Mouse (Mus musculus) forebrain, embryonic 14.5 days (tissue): ENCODE data around the gene Acd. TPM values are rescaled to one million over a fixed set of nuclear protein-coding genes. Genes with fewer than 3 reads are reported as not detected.

Experiments used
- ATAC-seq: fragments of 200-750 bp; cut with Nextera tagmentation; 2 replicates; pipeline ENCODE4 v1.8.0; 2017; ENCODE audit warnings: mild to moderate bottlenecking, moderate library complexity
- DNase-seq: peaks from one replicate; pipeline ENCODE4 v3.0.0-alpha.2; 2015; ENCODE audit warnings: low spot score
- H3K27ac ChIP-seq: fragments of 300-500 bp; sonication (generic); 2 replicates; pipeline ENCODE4 v1.5.1; 2014; ENCODE audit warnings: low read depth, mild to moderate bottlenecking, control low read depth, low read length, moderate library complexity
- H3K27me3 ChIP-seq: fragments of 300-500 bp; sonication (generic); replicated peaks from 2 replicates; pipeline ENCODE4 v1.6.1; 2014; ENCODE audit warnings: low read length, control low read depth, mixed read lengths; ENCODE audit not compliant: control insufficient read depth, insufficient read depth
- H3K36me3 ChIP-seq: fragments of 300-500 bp; sonication (generic); 2 replicates; pipeline ENCODE4 v1.6.1; 2014; ENCODE audit warnings: low read length, control low read depth; ENCODE audit not compliant: control insufficient read depth, insufficient read depth
- H3K4me1 ChIP-seq: fragments of 300-500 bp; sonication (generic); 2 replicates; pipeline ENCODE4 v1.6.1; 2014; ENCODE audit warnings: antibody characterized with exemption, low read length, control low read depth; ENCODE audit not compliant: control insufficient read depth, insufficient read depth
- H3K4me2 ChIP-seq: fragments of 300-500 bp; sonication (generic); 2 replicates; pipeline ENCODE4 v1.6.1; 2014; ENCODE audit warnings: mild to moderate bottlenecking, control low read depth, low read length
- H3K4me3 ChIP-seq: fragments of 300-500 bp; sonication (generic); 2 replicates; pipeline ENCODE4 v1.5.1; 2014; ENCODE audit warnings: low read depth, low read length, control low read depth
- H3K9ac ChIP-seq: fragments of 300-500 bp; sonication (generic); 2 replicates; pipeline ENCODE4 v1.6.1; 2014; ENCODE audit warnings: mild to moderate bottlenecking, low read length, control low read depth, moderate library complexity
- H3K9me3 ChIP-seq: fragments of 300-500 bp; sonication (generic); replicated peaks from 2 replicates; pipeline ENCODE4 v1.6.1; 2016; ENCODE audit warnings: low read length, control low read depth, mixed read lengths; ENCODE audit not compliant: control insufficient read depth
- WGBS: fragments of 180-500 bp; shearing (Covaris S2); extraction: QIAGEN DNeasy Blood & Tissue Kit; methylation state at CpG from one replicate; pipeline ENCODE4 v1.1.7; 2014; 5-methylcytosine and 5-hydroxymethylcytosine counted together
- polyA plus RNA-seq: library from polyadenylated mRNA; unstranded; fragments of >200 nt; fragmentation: Nextera tagmentation; extraction: Ambion mirVana; gene quantifications from 2 replicates; pipeline ENCODE4 v1.2.1, GENCODE M21; 2014

The Acd gene
- polyA plus RNA-seq, 1 experiment from 2014 or later: 79.7 TPM

- peak overlapping the region; percentile 58 for H3K4me3 ChIP-seq
- H3K27ac ChIP-seq: no peak overlapping the region
- no peaks in the 10 kb centered on the region for H3K9me3 ChIP-seq
- WGBS: 85% methylated on average over 30 of the region's 30 CpGs
- H3K27me3 ChIP-seq: no peaks in the 10 kb centered on the region
- peak overlapping the region; percentile 85 for H3K4me2 ChIP-seq
- H3K36me3 ChIP-seq: peaks cover 37% of the 10 kb centered on the region
- ATAC-seq (no peak), DNase-seq (no peak)
- peak overlapping the region; percentile 77 for H3K9ac ChIP-seq
- peaks cover 13% of the 10 kb centered on the region for H3K4me1 ChIP-seq
Measured at GRCm38 (mm10) chr8:105695080-105695780, 5.7 kb downstream of the Acd start.

DNA sequence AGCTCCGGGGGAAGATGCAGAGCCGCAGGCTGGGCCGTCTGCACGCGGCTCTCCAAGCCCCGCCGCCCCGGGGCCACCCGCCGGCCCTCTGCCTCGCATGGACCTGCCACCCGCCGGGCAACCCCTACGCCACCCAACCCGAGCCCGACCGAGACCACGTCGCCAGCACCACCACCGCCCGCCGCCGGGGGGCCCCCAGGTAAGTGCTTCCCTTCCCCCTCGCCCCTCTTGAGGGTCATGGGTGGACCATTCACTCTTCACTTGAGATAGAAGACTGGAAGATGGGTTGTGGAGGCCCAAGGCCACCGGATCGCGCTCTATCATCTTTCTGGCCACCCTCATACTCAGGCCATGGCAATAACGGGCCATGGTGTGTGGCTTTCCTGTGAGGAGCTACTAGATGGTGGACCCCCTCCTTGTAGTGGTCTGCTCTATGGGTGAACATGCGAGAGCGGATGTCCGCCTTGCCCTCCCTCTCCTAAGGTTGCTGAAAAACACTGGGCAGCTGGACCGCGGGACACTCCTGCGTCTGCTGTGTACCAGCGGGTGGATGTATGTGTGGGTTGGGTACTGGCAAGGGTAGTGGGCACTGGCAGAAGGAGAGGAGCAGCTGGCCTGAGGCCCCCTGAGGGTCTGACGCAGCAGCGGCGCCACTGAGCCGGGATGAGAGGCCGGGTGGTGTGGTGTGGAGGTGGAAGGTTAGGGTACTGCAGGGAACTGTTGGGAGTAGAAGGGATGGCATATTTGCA is 6.7 kb downstream of the Acd start:
- Histone ChIP-seq H3K9me3 (no peaks in the 10 kb centered on the region), H3K27ac (peak overlapping the region; percentile 39; the same call in 1 of the 2 replicates), H3K27me3 (no peaks in the 10 kb centered on the region), H3K4me1 (peaks cover 7% of the 10 kb centered on the region; the same call in 1 of the 2 replicates), H3K36me3 (peaks cover 34% of the 10 kb centered on the region), H3K4me3 (peak overlapping the region; percentile 58), H3K9ac (peak overlapping the region; percentile 77), H3K4me2 (peak overlapping the region; percentile 85)
- ATAC-seq (peak; percentile 38), DNase-seq (peak; percentile 30)
- 9% methylated on average over 35 of the region's 40 CpGs for WGBS

DNA sequence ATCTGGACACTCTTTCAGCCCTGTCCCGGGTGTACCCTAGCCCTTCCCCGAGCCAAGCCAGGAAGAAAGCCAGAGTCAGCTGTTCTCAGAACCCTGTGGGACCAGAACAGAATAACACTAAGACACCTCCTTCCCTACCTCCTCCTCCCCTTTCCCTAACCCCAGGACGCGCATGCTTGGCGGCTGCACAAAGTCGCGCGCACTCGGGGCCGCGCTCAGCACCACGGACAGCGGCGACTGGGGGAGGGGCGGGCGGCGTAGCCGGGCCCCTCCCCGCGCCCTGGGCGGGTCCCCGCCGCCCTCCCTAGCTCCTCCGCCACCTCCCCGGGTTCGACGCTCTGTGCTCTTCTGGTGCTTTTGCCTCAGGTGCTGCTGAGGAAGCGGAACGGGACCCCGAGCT is 7.3 kb downstream of the Acd start:
- Histone ChIP-seq H3K9ac (peak overlapping the region; percentile 77), H3K4me3 (peak overlapping the region; percentile 58), H3K36me3 (peaks cover 30% of the 10 kb centered on the region), H3K27ac (peak overlapping the region; percentile 39; the same call in 1 of the 2 replicates), H3K4me2 (peak overlapping the region; percentile 85), H3K9me3 (no peaks in the 10 kb centered on the region), H3K4me1 (peaks cover 7% of the 10 kb centered on the region; the same call in 1 of the 2 replicates), H3K27me3 (no peaks in the 10 kb centered on the region)
- DNase-seq: peak; percentile 77
- WGBS: 3% methylated on average over 26 of the region's 30 CpGs
- ATAC-seq: peak; percentile 74

DNA sequence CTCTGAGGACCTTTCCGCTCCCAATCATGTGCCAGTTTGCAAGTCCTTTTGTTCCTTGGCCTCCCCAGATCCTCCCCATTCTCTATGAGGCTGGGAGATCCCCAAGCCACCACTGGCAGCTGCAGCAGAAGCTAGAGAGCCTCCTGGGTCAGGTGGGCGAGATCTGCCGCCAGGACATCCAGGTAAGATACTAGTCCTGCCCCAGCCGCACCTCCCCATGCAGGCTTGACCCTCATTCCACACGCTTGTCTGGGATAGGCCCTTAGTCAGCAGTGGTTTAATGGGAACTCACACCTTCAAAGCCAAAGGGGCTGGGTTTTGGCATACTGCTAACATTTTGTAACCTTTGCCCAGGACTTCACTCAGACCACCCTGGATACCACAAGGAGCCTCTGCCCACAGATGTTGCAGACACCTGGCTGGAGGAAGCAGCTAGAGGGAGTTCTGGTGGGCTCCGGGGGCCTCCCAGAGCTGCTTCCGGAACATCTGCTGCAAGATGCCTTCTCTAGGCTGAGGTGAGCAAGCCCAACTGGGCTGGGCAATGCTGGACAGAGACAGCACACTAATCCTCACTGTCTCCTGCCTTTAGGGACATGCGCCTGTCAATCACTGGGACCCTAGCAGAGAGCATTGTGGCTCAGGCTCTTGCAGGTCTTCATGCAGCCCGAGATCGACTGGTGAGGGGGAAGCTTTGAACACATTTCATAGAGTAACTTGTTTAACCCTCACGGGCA is 8.3 kb downstream of the Acd start:
- Histone ChIP-seq H3K9ac (no peak overlapping the region), H3K9me3 (no peaks in the 10 kb centered on the region), H3K27me3 (no peaks in the 10 kb centered on the region), H3K4me1 (peaks cover 7% of the 10 kb centered on the region; the same call in 1 of the 2 replicates), H3K4me2 (no peak overlapping the region), H3K36me3 (peaks cover 20% of the 10 kb centered on the region), H3K4me3 (no peak overlapping the region), H3K27ac (no peak overlapping the region)
- DNase-seq: no peak
- 92% methylated on average over 11 of the region's 11 CpGs for WGBS
- ATAC-seq: no peak

- ATAC-seq: no peak
- no peaks in the 10 kb centered on the region for H3K27me3 ChIP-seq
- H3K36me3 ChIP-seq: peaks cover 4% of the 10 kb centered on the region; the same call in 1 of the 2 replicates
- no peak overlapping the region for H3K4me2 ChIP-seq
- no peak overlapping the region for H3K27ac ChIP-seq
- no peak overlapping the region for H3K9ac ChIP-seq
- DNase-seq: no peak
- no peak overlapping the region for H3K4me3 ChIP-seq
- 88% methylated on average over 14 of the region's 14 CpGs for WGBS
- H3K9me3 ChIP-seq: no peaks in the 10 kb centered on the region
- peaks cover 7% of the 10 kb centered on the region; the same call in 1 of the 2 replicates for H3K4me1 ChIP-seq
Measured at GRCm38 (mm10) chr8:105690978-105691377, 9.9 kb downstream of the Acd start.

GRCm38 (mm10) chr8:105689983-105690360 is 10.9 kb downstream of the Acd start:
- H3K4me3 ChIP-seq: no peak overlapping the region
- H3K9ac ChIP-seq: no peak overlapping the region
- no peak for DNase-seq
- H3K27ac ChIP-seq: no peak overlapping the region
- ATAC-seq: no peak
- no peaks in the 10 kb centered on the region for H3K9me3 ChIP-seq
- WGBS: 90% methylated on average over 9 of the region's 9 CpGs
- no peaks in the 10 kb centered on the region for H3K27me3 ChIP-seq
- peaks cover 7% of the 10 kb centered on the region; the same call in 1 of the 2 replicates for H3K4me1 ChIP-seq
- 0 out of 2 replicates have a peak, but pooled peaks cover 2% of the 10 kb centered on the region for H3K36me3 ChIP-seq
- no peak overlapping the region for H3K4me2 ChIP-seq

- no peaks in the 10 kb centered on the region for H3K27me3 ChIP-seq
- 63% methylated on average over 35 of the region's 35 CpGs for WGBS
- H3K9me3 ChIP-seq: no peaks in the 10 kb centered on the region
- H3K9ac ChIP-seq: no peak overlapping the region
- ATAC-seq (no peak), DNase-seq (no peak)
- H3K27ac ChIP-seq: no peak overlapping the region
- H3K4me1 ChIP-seq: peaks cover 5% of the 10 kb centered on the region; the same call in 1 of the 2 replicates
- no peak overlapping the region for H3K4me3 ChIP-seq
- H3K4me2 ChIP-seq: no peak overlapping the region
- H3K36me3 ChIP-seq: peaks cover 6% of the 10 kb centered on the region; the same call in 1 of the 2 replicates
Measured at GRCm38 (mm10) chr8:105689256-105689982, 11.5 kb downstream of the Acd start.

DNA sequence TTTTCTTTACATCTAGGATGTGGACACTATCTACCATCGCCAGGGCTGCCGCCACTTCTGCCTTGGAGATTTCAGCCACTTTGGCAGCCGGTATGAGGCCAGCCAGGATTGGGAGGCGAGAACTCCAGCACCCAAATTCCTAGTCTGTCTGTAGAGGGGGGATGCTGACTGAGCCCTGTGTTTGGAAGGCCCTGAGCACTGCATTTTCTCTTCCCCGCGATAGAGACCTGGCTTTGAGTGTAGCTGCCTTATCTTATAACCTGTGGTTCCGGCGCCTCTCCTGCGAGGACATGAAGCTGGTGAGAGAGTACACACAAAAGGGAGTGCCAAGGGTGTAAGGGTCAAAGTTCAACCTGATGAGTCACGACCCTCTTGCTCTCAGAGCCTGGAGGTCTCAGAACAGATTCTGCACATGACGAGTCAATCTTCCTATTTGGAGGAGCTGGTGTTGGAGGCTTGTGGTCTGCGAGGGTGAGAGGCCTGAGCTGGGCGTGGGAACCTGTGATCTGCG is 12.6 kb downstream of the Acd start:
- Histone ChIP-seq H3K4me1 (no peaks in the 10 kb centered on the region), H3K27ac (no peak overlapping the region), H3K9me3 (no peaks in the 10 kb centered on the region), H3K27me3 (no peaks in the 10 kb centered on the region), H3K9ac (no peak overlapping the region), H3K4me2 (no peak overlapping the region), H3K4me3 (no peak overlapping the region), H3K36me3 (peaks cover 18% of the 10 kb centered on the region)
- 78% methylated on average over 14 of the region's 14 CpGs for WGBS
- DNase-seq (no peak), ATAC-seq (no peak)
